Mouse (Mus musculus) ovary, postnatal 36 days (tissue): ENCODE measurements around the gene Mbd6.
"Not testable (repeated sequence)": the region's sequence is repeated elsewhere in the genome, so short reads cannot be mapped to it uniquely, and the experiment has no call there.

Experiments used
- DNase-seq: peaks from one replicate; pipeline ENCODE4 v3.0.0; 2022; ENCODE audit warnings: low spot score, mixed read lengths

Gene Mbd6

DNA sequence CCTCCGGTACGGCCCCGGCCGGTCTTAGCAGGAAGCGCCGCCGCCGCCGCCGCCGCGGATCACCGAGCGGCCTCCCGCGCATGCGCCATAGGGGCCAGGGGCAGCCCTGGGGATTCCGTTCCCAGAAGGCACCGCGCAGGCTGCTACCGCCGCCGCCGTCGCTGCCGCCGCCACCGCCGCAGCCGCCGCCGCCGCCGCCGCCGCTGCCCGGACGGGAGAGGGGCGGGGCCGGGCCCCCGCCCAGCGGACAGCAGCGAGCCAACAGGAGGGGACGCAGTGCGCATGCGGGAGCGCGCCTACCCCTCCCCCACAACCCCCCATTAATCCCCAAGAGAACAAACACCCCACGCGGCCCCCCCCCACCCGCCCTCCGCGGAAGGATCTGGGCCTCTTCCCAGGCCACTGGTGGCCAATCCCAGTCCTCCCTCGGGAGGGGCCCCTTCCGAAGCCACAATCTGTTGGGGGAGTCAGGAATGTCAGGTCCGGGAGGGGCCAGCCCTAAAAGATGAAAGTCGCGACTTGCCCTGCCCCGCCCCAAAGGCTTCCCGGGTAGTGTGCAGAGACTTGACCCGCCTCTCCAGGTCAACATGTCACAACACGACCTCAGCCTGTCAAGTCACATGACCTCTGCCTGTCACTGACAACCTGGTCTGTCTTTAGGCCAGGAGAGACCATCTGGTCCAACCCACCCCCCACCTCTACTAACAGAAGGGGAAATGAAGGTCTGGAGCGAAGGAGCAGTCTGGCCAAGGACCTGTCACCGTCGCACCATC lies at the start of gene Mbd6:
Mbd6 (minus strand) TSS at position 219 of the 773 bp plus-strand sequence.
- DNase-seq, result peak; percentile 87

GRCm38 (mm10) chr10:127337536-127338099 lies 48.8 kb upstream of the Mbd6 start:
- no peak for DNase-seq

- DNase-seq, result no peak
Observed at GRCm38 (mm10) chr10:127336952-127337351, 48.1 kb upstream of the Mbd6 start.

DNA sequence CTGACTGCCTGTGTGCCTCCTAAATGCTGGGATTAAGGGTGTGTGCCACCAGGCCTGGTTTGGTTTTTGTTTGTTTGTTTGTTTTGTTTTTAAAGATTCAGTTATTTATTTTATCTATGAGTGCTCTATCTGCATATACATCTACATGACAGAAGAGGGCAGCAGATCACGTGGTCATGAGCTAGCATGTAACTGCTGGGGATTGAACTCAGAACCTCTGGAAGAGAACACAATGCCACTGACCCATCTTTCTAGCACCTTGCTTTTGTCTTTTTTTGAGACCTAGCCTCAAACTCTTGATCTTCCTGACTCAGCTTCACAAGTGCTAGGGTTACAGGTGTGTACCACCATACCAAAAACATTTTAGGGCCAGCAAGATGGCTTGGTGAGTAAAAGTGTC lies 46.5 kb upstream of the Mbd6 start:
- no peak for DNase-seq

DNA sequence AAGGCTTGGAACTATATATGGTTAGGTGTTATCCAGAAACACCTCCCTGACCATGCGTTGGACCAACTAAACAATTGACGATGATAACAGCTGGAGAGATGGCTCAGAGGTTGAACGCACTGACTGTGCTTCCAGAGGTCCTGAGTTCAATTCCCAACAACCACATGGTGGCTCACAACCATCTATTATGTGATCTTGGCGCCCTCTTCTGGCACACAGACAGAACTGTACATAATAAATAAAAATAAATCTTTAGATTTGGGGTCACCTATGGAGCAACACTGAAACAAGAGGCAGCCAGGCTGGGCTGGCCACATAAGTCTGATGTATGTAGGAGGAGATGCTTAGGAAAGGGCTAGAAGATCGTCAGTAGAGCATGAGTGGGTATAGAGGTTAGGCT lies 44.3 kb upstream of the Mbd6 start:
- no peak for DNase-seq

GRCm38 (mm10) chr10:127332211-127332874 lies 43.5 kb upstream of the Mbd6 start:
- DNase-seq, result no peak

GRCm38 (mm10) chr10:127330212-127330611 lies 41.4 kb upstream of the Mbd6 start:
- no peak for DNase-seq

- DNase-seq, result no peak
Observed at GRCm38 (mm10) chr10:127327461-127328145, 38.8 kb upstream of the Mbd6 start.

DNA sequence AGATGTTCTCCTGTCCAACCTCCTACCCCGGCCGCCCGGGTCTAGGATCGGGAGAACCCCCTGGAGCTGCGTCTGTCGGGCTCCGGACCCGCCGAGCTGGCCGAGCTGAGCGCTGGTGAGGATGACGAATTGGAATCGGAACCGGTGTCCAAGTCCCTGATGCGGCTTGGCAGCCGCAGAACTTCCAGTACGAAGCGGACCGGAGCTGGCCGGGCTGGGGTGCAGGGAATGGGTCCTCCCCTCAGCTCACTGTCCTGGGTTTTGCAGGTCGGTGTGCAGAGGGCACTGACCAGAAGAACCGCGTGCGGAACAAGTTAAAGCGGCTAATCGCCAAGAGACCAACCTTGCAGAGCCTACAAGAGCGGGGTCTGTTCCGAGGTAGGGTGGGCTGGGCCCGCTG lies 38.0 kb upstream of the Mbd6 start:
- no peak for DNase-seq

GRCm38 (mm10) chr10:127326017-127326801 lies 37.4 kb upstream of the Mbd6 start:
- no peak for DNase-seq

GRCm38 (mm10) chr10:127325454-127326016 lies 36.7 kb upstream of the Mbd6 start:
- no peak for DNase-seq

DNA sequence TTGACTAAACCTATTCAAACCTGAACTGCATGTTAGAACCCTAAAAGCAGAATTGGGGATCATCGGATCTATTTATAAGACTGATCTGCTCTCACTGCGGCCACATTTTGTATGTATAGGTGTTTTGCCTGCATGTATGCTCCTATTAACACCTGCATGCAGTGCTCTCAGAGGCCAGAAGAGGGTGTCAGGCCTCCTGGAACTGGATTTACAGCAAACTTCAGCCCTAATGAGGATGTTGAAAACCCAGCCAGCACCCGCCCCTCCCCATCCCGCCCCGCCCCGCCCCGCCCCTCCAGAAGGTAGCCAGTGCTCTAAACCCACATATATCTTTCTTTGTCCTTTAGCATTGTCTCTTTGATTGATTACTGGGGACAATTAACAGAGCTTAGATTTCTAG lies 35.7 kb upstream of the Mbd6 start:
- no peak for DNase-seq

GRCm38 (mm10) chr10:127323131-127323855 lies 34.5 kb upstream of the Mbd6 start:
- DNase-seq, result no peak

DNA sequence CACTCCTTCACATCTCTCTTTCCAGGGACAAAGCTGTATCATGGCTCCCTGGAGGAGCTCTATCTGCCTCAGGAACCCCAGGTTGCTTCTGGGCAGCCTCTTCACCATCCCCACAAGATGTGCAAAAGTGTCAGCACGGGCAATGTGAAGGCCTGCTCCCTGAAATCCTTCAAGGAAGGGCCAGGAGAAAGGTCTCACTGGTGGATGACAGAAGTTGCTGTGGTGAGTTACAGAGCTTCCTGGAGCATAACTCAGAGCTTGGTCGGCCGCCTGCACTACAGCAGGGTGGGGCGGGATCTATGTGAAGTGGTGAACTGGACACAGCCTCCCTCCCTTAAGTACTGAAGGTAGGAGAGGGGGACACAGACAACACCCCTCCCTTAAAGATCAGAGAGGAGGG lies 33.9 kb upstream of the Mbd6 start:
- no peak for DNase-seq

DNA sequence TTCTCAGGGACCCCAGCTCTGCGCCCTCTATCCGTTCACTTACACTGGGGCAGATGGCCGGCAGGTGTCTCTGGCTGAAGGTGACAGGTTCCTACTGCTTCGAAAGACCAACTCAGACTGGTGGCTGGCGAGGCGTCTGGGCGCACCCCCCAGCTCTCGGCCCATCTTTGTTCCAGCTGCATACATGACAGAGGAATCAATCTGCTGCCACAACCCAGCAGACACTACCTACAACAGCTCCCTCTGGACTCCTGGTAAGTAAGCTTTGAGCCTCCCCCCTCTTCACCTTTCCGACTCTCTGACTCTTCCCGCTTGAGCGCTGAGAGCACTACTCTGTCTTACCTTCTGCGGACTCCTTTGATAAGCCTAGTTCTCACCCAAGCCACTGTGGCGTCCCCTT lies 33.4 kb upstream of the Mbd6 start:
- no peak for DNase-seq

DNA sequence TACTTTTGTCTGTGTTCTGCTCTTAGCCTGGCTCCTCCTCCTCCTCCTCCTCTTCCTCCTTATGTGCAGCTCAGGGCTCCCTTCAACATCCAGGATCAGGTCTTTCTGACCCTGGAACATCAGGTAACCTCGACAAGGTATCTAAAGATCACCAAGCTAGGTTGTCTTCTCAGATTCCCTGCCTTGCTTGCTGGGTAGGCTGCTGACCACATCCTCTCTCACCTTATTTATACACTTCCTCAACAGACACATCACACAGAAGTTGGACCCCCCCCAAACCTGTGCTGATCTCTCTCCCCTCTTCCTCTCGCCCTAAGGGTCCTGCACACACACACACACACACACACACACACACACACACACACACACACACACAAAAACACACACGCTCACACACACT lies 32.8 kb upstream of the Mbd6 start, which contains the start of gene Arhgap9:
Arhgap9 (plus strand) TSS at position 344 of the 400 bp plus-strand sequence.
- DNase-seq, result no peak

GRCm38 (mm10) chr10:127319969-127320368 lies 31.2 kb upstream of the Mbd6 start:
- no peak for DNase-seq

DNA sequence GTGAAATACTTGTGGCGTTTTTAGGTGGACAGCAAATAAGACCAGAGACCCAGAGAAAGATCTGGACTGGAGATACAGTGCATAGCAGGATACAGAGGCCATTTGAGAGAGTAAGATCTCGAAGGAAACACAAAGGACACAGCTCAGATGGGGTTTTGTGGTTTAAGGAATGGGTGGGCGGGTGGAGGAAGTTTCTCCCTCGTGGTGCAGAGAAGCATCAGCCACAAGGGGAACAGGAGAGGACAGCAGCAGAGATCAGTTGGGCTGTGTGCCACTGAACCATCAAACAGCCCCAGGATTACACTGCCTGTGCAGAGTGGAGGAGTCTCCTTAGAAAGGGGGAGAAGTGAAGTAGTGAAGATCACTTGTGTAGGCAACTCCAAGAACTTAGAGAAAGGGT lies 29.2 kb upstream of the Mbd6 start:
- no peak for DNase-seq

GRCm38 (mm10) chr10:127317277-127317676 lies 28.5 kb upstream of the Mbd6 start:
- no peak for DNase-seq

DNA sequence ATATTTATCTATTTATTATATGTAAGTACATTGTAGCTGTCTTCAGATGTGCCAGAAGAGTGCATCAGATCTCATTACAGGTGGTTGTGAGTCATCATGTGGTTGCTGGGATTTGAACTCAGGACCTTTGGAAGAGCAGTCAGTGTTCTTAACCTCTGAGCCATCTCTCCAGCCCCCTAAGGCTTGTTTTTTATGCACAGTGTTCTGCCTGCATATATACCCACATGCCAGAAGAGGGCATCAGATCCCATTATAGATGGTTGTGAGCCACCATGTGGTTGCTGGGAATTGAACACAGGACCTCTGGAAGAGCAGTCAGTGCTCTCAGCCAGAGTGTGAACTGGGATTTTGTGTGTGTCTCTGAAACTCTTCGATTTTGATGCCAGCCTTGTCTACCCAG lies 26.1 kb upstream of the Mbd6 start:
- not testable (repeated sequence) for DNase-seq

- DNase-seq, result not testable (repeated sequence)
Observed at GRCm38 (mm10) chr10:127313516-127313915, 24.7 kb upstream of the Mbd6 start.
